Mouse (Mus musculus): ENCODE measurements around the gene Il17rb. TPM values are rescaled to one million over a fixed set of nuclear protein-coding genes. Genes with fewer than 3 reads are reported as not detected.
A peak's percentile ranks its signal among the peaks of the same experiment; 100 is the strongest.

Gene Il17rb
- total RNA-seq, 2 experiments from 2014 or later: 0.73 to 2.1 TPM

DNA sequence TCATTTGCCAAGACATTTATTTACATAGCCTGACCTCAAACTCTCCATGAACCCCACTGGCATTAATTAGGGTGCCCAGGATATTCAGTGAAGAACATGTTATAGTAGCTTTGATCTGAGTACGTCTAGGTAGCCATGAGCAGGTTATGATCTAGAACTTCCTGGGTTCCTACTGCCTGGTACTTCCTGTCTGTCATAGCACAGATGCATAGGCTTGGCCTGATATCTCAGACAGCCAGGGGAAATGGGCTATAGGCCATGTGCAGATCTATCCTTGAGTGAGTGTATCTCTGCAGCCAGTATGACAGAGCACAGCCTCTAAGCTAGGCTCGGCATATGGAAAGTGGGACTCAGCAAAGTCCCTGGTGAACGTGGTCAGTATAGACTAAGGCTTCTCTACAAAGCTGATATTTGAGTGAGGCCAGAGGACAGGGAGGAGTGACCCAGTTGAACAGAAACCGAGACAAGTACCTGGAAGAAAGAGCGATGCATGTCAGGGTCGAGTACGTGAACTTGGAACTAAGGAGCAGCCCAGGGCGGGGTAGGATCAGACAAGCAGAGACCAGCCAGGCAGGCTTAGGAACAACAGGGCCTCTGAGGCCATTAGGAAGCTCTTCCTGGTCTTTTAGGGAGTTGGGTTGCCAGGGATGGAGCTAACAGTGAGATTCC, 9.2 kb upstream of the Il17rb start:
- no peak for DNase-seq (ENCODE audit: low spot score in 2 of 2)

DNA sequence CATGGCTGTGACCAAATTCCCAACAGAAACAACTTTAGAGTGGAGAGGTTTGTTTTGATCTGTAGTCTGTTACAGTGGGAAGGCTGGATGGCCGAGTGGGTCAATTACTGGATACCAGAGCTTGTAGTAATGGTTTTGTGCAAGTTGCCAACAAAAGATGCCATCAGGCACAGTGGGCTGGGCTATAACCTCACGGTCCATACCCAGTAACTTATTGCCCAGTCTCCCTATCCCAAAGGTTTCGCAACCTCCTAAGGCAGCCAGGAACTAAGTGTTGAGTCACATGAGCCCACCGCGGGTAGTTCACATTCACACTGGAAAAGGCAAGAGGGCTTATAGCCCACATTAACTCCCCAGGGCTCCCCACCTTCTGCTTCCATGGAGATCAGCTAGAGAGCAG, 8.0 kb upstream of the Il17rb start:
- no peak for DNase-seq (ENCODE audit: low spot score in 2 of 2)

DNA sequence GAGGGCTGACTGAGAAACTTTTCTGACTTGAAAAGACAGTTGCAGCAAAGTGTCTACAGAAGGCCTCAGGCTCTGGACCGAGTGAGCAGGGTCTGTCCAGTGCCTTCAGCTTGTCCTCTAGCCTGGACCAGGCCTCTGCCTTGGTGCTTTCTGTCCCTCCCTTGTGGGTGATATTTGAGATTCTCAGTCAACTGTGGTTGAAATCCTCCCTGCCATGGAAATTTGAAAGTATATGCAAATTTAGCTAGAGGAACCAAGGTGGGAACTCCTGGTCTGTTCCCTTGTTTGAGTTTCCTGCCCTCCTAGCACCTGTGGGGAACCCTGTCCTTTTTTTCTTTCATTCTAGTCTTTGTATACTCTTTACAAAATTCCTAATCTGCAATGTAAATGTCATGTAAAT, 6.3 kb upstream of the Il17rb start:
- no peak for DNase-seq (ENCODE audit: low spot score in 2 of 2)

DNA sequence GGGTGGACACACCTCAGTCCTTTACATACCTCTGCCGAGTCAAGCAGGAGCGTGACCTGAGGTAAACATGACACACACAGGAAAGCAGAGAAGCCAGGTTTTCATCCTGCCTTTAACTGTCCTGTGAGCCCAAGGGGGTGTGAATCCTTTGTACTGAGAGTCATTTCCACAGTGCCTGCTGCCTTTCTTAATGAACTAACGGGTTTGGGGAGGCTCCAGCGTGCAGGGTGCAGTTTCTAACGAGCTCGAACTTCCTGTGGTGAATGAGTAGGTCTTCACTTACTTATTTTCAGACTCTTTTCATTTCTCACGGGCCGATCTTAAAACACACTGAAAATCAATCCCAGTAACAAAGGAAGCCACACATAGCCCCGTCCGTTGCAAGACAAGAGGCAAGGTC, 5.8 kb upstream of the Il17rb start:
- no peak for DNase-seq (ENCODE audit: low spot score in 2 of 2)

DNA sequence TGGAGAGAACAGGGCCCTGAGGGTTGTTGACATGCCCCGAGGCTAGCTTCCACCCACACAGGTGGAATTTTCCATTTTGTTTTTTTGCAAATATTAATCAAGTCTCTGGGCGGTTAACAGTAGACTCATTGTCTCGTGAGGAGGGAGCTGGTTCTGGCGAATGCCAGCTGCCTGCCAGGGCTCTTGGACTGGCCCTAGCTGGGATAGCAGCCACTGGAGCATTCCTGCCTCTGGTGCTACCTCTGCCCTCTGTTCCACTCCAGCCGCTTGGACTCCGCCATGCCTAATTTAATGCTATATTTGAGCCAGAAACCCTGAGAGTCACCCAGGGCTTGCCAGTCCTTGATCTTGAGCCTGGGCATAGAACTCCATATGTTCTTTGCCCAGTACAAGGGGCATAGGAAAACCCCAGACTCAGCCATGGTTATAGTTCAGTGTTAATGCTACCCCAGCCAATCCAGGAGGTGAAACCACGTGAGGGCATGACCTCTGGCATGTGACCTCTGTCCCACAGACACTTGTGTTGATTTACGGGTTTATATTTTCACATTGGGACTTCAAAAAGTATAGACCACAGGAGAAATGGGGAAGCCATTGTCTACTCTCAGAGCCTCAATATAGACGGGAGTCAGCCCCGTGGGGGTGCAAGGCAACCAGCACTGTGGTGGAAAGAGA, 3.3 kb upstream of the Il17rb start:
- no peak for DNase-seq (ENCODE audit: low spot score in 2 of 2)

DNA sequence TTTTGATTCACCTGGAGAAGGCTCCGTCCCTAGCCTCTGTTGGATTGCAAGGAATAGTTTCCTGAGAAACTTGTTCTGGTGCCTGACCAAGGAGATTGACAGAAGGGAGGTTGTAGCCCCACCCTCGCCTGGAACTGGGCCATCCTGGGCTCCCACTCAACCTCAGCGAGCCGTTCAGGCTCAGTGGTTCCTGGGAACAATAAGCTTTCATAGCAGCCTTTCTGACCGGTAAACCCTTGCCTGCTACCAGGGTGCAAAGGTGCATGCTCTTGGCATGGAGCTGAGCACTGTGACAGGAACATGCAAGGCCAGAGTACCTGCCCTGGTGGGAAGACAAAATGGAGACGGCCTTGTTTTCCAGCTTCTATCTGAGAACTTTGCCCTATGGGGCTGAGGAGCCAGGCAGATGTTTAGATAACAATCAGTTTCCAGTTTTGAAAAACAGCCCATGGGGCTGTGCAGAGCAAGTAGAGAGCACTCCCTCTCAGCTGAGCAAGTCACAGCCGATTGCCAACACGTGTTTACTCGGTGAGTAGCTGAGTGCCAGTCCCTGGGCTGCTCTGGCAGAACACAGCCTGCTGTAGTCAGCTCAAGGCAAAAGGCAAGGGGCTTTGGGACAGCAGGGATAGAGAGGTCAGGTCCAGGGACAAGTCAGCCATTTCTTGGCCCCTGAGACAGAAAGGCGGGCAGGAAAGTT, 1.3 kb upstream of the Il17rb start:
- DNase-seq (ENCODE audit: low spot score in 2 of 2): peak in 1 of 2 experiments; percentile 35

DNA sequence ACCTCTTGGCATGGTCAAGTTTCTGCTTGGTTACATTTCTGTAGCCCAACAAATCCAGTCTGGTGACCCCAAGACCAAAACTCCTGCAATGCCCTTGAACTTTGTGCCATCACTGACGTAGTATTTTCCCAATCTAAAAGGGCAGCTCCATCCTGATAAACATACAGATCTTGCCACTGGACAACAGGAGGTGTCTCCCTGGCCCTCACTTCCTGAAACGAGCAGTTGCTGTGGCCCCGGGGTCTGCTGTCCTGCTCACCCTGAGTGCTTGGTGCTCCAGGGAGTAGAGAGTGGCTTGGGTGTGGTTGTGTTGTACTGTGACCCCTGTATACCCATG, 9.3 kb downstream of the Il17rb start:
- DNase-seq (ENCODE audit: low spot score in 2 of 2): no peak

DNA sequence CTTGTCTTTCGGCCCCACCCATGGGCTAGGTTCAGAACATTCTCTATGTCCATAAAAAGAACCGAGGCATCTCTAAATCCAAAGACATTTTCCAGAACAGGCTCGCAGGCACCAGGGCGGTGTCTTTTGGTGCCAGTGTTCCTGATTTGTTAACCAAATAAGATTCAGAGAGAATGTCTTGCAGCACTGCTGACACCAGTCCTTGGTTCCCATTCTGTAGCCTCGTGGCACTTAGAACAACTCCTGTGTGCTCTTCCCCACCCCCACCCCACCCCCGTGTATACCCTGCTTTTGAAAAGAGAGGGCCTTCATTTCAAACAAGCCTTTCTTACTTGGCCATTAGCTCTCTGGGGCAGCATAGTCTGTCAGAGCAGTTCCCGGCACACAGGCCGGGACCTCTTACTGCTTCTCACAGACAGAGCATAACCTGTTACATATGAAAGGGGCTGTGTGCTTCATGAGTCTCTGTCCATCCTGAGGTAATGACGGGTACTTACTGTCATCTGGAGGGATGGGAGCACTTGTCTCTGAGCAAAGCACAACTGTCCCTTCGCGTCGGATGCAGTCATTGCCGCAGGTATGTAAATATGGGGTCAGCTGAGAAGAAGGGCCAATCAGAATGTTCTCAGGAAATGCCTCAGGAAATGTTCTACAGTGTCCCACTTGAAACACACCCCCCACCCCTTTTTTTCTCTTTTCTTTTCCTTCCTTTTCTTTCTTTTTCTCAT, 9.8 kb downstream of the Il17rb start:
- no peak for DNase-seq (ENCODE audit: low spot score in 2 of 2)

DNA sequence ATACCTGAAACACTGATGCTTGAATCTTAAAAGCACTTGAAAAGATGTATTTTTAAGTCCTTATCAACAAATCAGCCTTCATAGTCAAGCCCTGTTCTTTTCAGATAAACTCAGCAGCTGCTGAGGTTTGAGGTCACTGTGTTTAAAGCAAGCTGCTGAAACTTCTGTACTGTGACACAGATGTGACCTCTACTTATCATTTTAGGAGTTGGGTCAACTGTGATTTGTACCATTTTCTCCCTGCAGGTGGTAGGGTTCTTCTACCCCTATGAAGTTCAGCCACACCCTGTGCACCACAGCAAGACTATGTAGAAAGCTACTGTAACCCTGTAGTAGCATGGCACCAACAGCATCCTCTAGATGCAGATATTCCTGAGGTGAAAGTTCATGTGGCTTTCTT, 11.4 kb downstream of the Il17rb start:
- DNase-seq (ENCODE audit: low spot score in 2 of 2): no peak

DNA sequence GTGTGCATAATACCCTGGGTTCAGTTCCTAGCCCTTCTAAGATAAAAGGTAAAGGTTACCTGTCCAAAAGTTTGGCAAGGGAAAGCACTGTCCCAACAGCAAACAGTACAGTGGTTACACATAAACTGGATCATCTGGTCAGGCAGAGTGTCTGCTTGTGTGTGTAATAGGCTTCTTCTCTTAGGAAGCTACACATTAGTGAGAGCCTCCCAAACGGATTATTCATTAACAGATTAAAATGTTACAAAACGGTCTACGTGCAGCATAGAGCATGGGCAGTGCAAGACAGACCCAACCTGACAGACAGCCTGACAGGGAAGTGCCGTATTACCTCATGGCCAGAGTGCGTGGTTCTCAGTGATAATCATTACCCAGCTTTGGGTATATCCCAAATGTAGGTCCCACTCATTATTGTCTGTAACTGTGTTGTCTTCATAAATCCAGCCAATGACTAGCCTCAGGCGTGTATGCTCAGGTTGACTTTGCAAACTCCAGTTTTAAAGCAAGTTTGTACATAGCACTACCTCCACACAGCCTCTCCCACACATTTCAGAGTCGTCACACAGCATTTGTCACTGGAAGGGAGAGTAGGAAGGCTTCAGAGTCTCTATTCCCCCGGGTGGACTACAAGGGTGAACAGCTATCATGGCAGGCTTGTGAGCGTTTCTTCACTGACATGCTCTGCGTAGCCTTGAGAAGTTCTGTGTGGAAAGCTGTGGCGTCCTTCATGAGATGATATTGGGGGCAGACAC, 12.5 kb downstream of the Il17rb start:
- DNase-seq (ENCODE audit: low spot score in 2 of 2): no peak

DNA sequence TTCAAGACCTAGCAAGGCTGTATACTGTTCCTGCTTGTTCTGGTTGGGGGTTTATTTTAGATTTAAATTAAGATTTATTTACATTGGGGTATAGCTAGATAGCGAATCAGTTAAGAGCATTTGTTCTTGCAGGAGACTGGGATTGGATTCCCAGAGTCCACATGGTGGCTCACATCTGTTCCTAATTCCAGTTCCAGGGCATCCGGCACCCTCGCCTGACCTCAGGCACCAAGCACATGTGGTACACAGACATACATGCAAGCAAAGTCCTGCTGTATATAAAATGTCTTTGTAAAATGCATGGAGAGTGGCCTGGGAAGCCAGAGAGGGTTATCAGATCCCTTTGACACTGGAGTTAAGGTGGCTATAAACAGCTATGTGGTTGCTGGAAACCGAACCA, 13.7 kb downstream of the Il17rb start:
- DNase-seq (ENCODE audit: low spot score in 2 of 2): no peak

DNA sequence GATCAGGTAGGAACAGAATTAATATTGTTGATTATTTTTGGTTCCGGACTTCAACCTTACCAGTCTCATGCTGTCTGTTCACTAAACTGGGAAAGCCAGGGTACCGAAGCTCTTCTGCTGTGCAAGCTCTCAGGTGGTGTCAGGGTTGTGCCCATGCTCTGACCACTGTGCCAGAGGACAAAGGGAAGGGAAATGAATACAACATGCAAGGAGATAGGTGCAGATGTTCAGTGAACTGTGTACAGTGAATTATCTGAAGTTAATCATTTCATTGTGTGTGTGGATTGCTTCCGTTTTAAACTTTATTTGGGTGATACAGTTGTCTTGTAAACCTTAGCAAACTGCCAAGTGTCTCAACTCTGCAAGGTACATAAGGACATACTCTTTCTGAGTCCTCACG, 20.4 kb downstream of the Il17rb start:
- DNase-seq (ENCODE audit: low spot score in 2 of 2): no peak

DNA sequence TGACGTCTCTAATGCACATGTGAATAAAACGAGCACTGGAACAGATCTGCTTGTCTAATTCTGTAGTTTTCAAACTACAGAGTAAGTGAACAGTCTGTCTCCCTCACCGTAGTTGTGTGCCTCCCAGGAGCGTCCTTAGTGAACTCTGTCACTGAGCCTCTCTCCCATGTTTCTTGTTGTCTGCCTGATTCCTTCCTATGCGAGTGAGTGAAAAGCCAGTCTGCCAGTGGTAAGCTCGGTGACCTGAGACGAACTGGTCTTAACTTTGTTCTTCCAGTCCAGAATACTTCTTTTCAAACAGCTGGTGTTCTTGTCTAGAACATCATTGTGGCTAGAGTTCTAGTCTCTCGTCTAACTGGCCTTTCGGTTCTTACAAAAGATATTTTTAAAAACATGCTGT, 21.0 kb downstream of the Il17rb start:
- DNase-seq (ENCODE audit: low spot score in 2 of 2): no peak

DNA sequence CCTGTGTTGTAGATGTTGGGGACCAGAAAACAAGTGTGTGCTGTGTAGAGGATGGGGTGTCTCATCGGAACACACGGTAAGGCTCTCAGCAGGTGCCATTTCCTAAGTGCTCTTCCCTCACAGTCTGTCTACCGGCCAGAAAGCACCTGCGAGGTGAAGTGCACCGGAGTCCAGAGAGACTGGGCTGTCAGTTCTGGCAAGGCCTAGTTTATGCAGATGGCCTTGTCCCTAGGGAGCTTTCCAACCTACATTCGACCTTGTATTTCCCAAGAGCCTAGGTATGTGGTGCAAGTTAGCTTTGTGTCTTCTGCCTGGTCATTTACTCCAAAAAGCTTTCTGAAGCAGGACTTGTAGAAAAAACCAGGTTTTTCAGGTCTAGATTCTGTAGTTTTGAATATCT, 21.4 kb downstream of the Il17rb start:
- DNase-seq (ENCODE audit: low spot score in 2 of 2): no peak

DNA sequence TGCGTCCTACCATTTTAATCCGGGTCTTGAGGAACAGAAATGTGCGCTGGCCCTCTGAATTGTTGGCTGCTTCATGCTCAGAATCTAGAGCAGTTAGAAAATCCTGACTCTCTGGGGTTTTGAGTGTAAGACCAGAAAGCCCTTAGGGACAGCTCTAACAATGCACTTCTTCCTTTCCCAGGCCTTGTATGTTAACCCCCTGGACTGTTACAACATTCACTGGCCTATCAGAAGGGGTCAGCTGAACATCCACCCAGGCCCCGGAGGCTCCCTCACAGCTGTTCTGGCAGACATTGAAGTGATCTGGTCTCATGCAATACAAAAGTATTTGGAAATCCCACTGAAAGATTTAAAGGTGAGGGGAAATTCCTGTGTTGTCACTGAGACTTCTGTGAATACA, 22.6 kb downstream of the Il17rb start:
- DNase-seq (ENCODE audit: low spot score in 2 of 2): no peak

DNA sequence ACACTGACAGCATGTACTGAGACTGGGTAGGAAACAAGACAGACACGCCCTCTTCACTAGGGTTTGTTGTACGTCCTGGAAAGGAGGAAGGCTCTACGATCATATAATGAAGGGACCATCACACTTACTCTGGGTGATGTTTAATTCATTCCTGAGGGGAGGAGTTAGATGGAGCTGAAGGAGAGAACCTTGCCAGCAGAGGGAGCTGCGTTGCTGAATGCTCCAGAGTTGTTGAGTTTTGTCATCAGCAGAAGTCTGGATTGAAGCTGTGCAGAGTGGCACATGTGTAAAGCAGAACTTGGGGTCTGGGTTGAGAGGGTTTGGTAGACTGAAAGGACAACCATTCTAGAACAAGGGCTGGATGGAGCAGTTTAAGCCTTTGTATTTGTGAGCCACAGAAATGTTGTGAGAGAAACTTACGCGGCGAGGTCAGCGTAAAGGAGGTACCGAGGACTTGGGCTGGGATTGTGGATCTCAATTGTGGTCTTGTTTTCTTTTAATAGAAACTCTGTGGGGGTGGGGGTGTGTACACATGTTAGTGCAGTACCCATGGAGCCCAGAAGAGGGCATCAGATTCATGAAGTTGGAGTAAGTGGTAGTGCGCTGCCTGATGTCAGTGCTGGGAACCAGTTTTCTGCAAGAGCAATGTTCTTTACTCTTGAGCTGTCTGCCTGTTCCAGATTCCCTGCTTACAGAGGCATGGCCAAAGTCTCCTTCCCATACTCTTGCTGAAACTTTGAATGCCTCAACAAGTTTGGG, 28.1 kb downstream of the Il17rb start:
- DNase-seq (ENCODE audit: low spot score in 2 of 2): no peak

DNA sequence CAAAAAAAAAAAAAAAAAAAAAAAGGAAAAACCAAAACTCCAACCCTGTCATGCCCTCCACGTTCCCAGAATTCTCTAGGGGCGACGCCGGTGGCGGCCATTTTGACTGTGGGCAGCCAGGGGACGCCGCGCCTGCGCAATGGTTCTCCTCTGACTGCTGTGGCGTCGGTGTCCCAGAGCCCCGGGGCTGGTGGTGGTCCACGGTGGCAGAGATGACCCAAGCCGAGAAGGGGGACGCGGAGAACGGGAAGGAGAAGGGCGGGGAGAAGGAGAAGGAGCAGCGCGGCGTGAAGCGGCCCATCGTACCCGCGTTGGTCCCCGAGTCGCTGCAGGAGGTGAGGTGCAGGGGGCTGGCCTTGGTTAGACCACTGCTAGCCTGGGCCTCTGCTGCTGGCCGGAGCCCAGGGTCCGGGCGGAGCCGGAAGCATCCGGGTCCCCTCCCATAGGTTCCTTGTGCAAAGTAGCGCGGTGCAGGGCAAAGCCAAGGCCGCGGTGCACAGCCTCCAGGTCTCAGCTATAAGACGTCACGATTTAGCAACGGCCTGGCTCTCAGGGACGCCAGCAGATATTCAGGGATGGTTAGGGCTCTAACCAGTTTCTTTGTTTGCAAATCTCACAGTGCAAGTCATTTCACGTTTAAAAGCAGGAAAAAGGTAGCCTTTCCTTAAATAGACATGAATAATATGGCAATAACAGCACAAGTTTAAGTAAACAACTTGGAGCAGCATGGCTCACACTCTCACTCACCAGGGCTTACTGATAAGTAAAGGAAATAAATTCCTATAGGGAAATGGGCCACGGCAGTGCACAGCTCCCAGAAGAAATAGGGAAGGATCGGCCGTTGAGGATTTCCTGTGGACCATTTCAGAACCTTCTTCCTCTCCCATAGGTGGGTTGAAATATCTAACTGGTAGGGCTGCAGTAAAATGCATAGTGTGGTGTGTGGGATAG, 30.2 kb downstream of the Il17rb start, which contains the start of gene Actr8:
Actr8 (plus strand) TSS at position 84 of the 951 bp plus-strand sequence.
- peak; percentile 95 to 97 for DNase-seq (ENCODE audit: low spot score in 2 of 2)

DNA sequence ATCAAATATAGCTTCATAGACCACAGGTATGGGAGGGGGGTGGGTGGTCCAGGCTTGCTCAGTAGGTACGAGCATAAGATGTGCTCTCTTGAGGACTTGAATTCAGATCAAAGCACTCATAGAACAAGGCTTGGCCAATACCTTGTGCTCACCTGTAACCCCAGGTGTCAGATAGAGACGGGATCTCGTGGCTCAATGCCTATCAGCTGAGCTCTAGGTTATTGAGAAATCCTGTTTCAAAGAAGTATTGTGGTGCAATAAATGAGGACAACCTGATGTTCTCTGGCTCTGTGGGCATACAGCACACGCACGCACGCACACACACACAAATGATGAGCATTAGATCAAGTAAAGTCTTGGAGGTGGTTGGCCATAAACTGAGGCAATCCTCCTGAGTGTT, 31.8 kb downstream of the Il17rb start:
- DNase-seq (ENCODE audit: low spot score in 2 of 2): no peak

DNA sequence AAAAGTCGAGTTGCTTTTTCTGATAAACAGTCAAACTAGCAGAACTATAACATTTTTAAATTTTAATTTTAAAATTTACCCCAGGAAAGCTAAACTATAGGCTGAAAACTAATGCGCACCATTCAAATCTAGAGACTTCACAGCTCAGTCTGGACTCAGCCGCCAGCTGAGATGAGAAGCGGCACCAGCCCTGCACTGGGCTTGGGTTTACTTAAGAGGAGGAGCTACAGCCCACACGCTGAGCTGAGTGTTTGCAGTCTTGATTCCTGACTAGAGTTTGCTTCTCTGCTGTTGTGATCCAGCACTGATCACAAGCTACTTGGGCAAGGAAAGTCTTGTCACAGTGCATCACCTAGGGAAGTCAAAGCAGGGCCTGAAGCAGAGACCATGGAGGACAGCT, 36.7 kb downstream of the Il17rb start:
- no peak for DNase-seq (ENCODE audit: low spot score in 2 of 2)
